Mouse (Mus musculus) Muller cell, postnatal 12 days (primary cell): ENCODE measurements at regions not wholly inside any gene's neighbourhood (a gene's known extent, or its start where the extent isn't known, plus 50 kb on each side); places are given as distances from the start of the nearest gene placed in this dataset.
A peak's percentile ranks its signal among the peaks of the same experiment; 100 is the strongest.

ENCODE experiments used
- DNase-seq: peaks from one replicate; pipeline ENCODE4 v3.0.0-alpha.2; 2015; ENCODE audit errors: inconsistent ontology term

DNA sequence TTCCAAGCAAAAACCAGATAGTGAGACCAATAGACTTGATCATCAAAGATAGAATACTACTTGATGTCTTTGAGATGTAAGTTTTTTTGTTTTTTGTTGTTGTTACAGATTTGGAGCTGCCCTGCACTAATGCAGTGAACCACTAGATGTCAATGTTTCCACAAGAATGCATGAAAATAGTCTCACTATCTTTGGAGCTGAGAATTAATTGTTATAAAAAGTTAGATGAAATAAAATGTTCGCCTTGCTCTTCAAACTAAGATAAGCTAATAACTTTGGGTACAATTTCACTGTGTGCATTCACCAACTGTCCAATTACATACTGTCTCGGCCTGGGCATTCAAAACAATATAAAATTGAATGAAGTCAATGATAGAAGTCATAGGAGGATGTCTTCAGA lies 223.2 kb upstream of the Agtr1b start:
- DNase-seq: peak; percentile 46

DNA sequence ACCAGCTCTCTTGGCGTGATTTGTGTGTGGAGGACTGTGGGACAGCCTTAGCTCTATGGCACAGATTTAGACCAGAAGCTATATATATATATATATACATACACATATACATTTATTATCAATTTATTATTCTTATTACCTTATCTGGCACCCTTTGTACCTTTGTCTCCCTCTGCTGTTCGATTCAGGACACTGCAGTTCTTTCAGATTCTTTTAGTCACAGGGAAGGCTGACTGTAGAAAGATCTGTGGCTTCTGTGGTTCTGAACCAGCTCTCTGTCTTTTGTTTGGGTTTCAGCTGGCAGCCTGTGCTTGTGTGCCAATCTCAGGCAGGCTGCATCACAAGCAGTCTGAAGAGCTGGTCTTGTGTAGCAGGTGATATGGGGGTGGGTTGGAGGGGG lies 184.6 kb upstream of the Agtr1b start:
- peak; percentile 54 for DNase-seq

DNA sequence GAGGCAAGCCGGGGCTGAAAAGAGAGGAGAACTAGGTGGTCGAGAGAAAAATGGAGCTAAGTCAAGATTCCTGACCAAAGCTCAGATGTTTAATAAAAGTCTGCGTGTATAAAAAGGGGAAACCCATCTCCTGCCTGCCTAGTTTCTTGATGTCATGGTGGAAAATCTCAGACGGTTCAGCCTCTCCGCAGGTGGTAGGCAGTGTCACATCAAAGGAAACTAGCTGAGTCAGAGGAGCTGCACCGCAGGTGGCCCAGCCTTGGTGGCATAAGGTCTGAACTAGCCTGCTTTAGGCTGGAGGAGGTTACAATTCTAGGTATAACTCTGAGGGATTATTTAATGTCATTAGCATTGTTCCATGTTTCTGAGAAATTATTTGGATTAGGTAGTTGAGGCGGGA lies 177.0 kb upstream of the Agtr1b start:
- DNase-seq: no peak

DNA sequence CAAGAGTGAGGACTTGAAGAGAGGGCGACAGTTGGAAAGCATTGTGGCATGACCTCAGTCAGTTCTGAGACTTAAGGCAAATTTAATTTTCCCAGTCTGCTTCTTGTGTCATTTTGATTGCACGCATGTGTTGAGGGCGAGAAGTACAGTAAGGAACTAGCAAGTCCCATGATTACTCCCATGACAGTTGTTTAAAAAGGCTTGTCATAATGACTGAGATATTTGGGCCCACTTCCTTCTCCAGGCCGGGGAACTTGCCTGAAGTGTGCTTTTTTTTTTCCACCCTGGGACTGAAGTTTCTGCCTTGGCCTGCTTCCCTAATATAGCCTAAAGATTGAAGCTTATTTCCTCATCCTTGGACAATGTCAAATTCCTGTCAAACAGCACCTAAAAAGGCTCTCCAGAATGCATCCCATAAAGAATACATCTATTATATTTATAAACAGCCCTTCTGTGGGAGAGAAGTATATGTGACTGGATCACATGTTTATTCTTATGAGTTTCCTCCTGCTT lies 171.6 kb upstream of the Agtr1b start:
- no peak for DNase-seq

DNA sequence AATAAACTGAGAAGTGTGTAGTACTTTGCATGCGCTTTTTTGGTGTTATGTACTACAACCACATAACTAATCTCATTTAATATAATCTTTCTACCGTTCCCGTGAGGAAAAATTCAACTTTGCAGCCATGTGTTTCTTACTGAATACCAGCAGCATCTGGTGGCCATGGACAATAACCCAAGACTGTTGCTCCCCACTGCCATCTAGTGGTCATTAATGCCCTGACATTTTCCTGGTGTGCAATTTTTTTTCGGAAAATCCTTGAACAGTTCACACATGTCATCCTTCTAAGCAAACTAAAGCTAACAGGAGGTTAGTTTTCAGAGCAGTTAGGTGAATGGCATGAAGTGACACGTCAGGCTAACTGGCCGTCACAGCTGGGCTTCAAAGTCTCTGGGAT lies 153.8 kb upstream of the Agtr1b start:
- peak; percentile 1 for DNase-seq

- DNase-seq: peak; percentile 83
Measured at GRCm38 (mm10) chr3:20509192-20509591, 142.2 kb upstream of the Agtr1b start.

- DNase-seq: no peak
Measured at GRCm38 (mm10) chr3:20505546-20505945, 138.6 kb upstream of the Agtr1b start.
